Mouse (Mus musculus) 3134 (cell line): ENCODE data around the gene Emc7.
A peak's percentile ranks its signal among the peaks of the same experiment; 100 is the strongest.
"Not testable (repeated sequence)": the region's sequence is repeated elsewhere in the genome, so short reads cannot be mapped to it uniquely, and the experiment has no call there.

Experiments
- DNase-seq: peaks from one replicate; pipeline ENCODE4 v3.0.0-alpha.2; 2011; ENCODE audit warnings: low spot score; ENCODE audit not compliant: insufficient read length; ENCODE audit errors: extremely low read depth

Emc7 gene

GRCm38 (mm10) chr2:112454862-112455564 is at the start of gene Emc7:
Gene Emc7, plus strand, starts transcription at chr2:112454997.
- peak; percentile 98 for DNase-seq

GRCm38 (mm10) chr2:112407030-112407429 is 47.8 kb upstream of the Emc7 start:
- DNase-seq: no peak

- no peak for DNase-seq
These were observed 29.5 kb upstream of the Emc7 start for GRCm38 (mm10) chr2:112425308-112425707.

- not testable (repeated sequence) for DNase-seq
These were observed 26.3 kb upstream of the Emc7 start for GRCm38 (mm10) chr2:112428534-112428933.

GRCm38 (mm10) chr2:112429665-112430064 is 25.1 kb upstream of the Emc7 start:
- no peak for DNase-seq

GRCm38 (mm10) chr2:112430403-112430802 is 24.4 kb upstream of the Emc7 start:
- no peak for DNase-seq

- no peak for DNase-seq
These were observed 22.3 kb upstream of the Emc7 start for GRCm38 (mm10) chr2:112432523-112432922.

GRCm38 (mm10) chr2:112433359-112433758 is 21.4 kb upstream of the Emc7 start:
- DNase-seq: peak; percentile 28

GRCm38 (mm10) chr2:112436292-112436691 is 18.5 kb upstream of the Emc7 start:
- DNase-seq: no peak

GRCm38 (mm10) chr2:112437589-112437988 is 17.2 kb upstream of the Emc7 start:
- no peak for DNase-seq

GRCm38 (mm10) chr2:112443491-112443890 is 11.3 kb upstream of the Emc7 start:
- DNase-seq: peak; percentile 69

GRCm38 (mm10) chr2:112445511-112445910 is 9.3 kb upstream of the Emc7 start:
- peak; percentile 61 for DNase-seq

- not testable (repeated sequence) for DNase-seq
These were observed 6.8 kb upstream of the Emc7 start for GRCm38 (mm10) chr2:112448046-112448445.

- no peak for DNase-seq
These were observed 6.2 kb upstream of the Emc7 start for GRCm38 (mm10) chr2:112448510-112449059.

GRCm38 (mm10) chr2:112449597-112450296 is 5.0 kb upstream of the Emc7 start:
- DNase-seq: no peak

GRCm38 (mm10) chr2:112452513-112452912 is 2.3 kb upstream of the Emc7 start:
- not testable (repeated sequence) for DNase-seq

GRCm38 (mm10) chr2:112454125-112454861 is 504 bp upstream of the Emc7 start:
- no peak for DNase-seq

- no peak for DNase-seq
These were observed 5.8 kb downstream of the Emc7 start for GRCm38 (mm10) chr2:112460557-112460956.

GRCm38 (mm10) chr2:112469542-112469941 is 14.7 kb downstream of the Emc7 start:
- no peak for DNase-seq

GRCm38 (mm10) chr2:112470961-112471381 is 16.2 kb downstream of the Emc7 start:
- DNase-seq: no peak

GRCm38 (mm10) chr2:112472076-112472475 is 17.3 kb downstream of the Emc7 start:
- DNase-seq: no peak
